Mouse (Mus musculus) cortical plate, adult 2 months (tissue): ENCODE results near the gene Mrpl16. TPM values are rescaled to one million over a fixed set of nuclear protein-coding genes. Genes with fewer than 3 reads are reported as not detected.

ENCODE experiments used
- H3K27ac ChIP-seq: fragments of 200-500 bp; 2 replicates; pipeline ENCODE4 v1.5.1; 2012; ENCODE audit warnings: low read length, control low read depth, inconsistent platforms; ENCODE audit not compliant: insufficient read depth
- H3K4me1 ChIP-seq: fragments of 200-500 bp; 2 replicates; pipeline ENCODE4 v1.6.1; 2011; ENCODE audit warnings: low read length; ENCODE audit not compliant: control insufficient read depth, insufficient read depth
- H3K4me3 ChIP-seq: fragments of 200-500 bp; 2 replicates; pipeline ENCODE4 v1.5.1; 2011; ENCODE audit warnings: mild to moderate bottlenecking, low read length, control low read depth; ENCODE audit not compliant: insufficient read depth
- CTCF ChIP-seq: fragments of 200-500 bp; IDR thresholded peaks from 2 replicates; pipeline ENCODE4 v1.5.1; 2011; ENCODE audit warnings: mild to moderate bottlenecking, control low read depth, low read length; ENCODE audit not compliant: insufficient read depth; ENCODE audit errors: extremely low read depth
- POLR2A ChIP-seq: fragments of 200-500 bp; IDR thresholded peaks from 2 replicates; pipeline ENCODE4 v1.6.1; 2011; ENCODE audit warnings: mild to moderate bottlenecking, low read length, control low read depth; ENCODE audit not compliant: insufficient read depth; ENCODE audit errors: extremely low read depth
- polyA plus RNA-seq: library from polyadenylated mRNA; depleted of rRNA; stranded (reverse); fragments of >200 nt; gene quantifications from 2 replicates; pipeline ENCODE4 v1.2.3, GENCODE M21; 2012

The Mrpl16 gene
- polyA plus RNA-seq, 1 experiment: 38.9 TPM

DNA sequence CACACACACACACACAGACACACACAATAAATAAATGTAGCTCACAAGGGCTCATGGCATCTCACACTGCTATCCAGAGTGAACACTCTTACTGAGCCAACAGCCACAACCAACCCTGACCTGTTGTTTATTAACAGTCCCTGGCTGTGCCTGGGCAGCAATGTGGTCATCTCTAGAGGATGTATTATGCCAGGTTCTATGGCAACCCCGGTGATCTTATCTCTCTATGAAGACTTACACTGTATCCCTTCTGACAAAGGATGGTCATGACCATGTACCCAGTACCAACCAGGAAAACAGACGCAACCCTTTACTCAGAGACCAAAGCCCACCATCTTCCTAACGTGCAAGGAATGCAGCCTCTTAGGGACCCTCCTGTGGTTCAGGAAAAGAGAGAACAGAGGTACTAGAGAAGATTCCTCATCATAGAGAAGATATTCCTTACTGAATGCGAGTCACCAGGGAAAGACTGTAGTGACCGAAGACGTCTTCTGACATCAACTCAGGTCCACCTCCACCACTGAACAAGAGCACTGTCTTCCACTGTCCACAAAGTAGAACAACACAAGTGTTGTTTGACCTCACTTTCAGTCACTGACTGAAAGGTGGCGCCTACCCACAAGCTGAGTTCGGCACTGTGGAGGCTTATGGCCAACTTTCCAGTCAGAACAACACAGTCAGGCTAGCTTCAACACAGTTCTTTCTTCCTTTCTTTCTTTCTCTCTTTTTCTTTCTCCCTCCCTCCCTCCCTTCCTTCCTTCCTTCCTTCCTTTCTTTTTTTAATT is 30.5 kb downstream of the Mrpl16 start:
- TF ChIP-seq CTCF: no peak
- no peak for TF ChIP-seq POLR2A
- H3K4me3 ChIP-seq: no peak overlapping the region
- H3K4me1 ChIP-seq: no peaks in the 10 kb centered on the region
- H3K27ac ChIP-seq: no peak overlapping the region

GRCm38 (mm10) chr19:11804423-11804822 is 34.2 kb downstream of the Mrpl16 start:
- Histone ChIP-seq H3K27ac (peak overlapping the region; percentile 59; the same call in 1 of the 2 replicates), H3K4me1 (no peaks in the 10 kb centered on the region), H3K4me3 (no peak overlapping the region)
- TF ChIP-seq POLR2A: no peak
- no peak for TF ChIP-seq CTCF

DNA sequence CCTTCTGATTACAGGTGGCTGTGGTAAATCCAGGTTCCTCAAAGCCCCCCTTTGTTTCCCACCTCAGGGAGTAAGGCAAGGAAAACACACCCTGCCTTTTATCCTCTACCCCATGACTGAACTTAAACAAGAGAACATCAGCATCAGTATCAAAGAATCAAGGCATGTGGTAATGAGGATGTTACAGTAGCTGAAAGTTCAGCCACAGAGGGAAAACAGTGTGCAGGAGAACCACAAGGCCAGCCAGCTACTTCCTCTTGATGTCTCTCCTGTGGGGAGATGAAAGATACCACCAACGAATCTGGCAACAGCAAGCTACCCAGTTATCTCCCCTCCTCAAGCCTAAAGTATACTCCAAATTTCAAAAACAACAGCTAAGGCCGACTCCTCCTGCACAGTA is 37.1 kb downstream of the Mrpl16 start:
- TF ChIP-seq CTCF (no peak), POLR2A (no peak)
- Histone ChIP-seq H3K4me1 (no peaks in the 10 kb centered on the region), H3K4me3 (no peak overlapping the region), H3K27ac (no peak overlapping the region)

DNA sequence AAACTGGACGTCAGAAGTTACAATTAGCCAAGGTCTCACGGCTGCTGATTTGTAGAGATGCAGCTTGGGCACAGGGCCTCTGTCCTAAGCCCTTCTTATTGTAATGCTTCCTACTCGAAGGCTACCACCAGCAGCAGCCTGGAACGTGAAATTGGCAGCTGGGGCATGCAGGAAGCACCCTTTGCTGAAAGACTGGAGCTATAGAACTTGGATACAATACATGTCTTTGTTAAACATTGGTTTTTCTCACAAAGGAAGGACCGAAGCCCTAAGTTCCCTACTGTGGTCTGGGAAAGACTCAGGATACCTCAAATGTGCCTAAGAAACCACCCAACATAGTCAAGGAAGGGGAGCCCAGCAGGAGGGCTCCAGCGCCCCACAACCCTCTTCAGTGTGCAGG is 37.6 kb downstream of the Mrpl16 start:
- TF ChIP-seq CTCF (no peak), POLR2A (no peak)
- Histone ChIP-seq H3K27ac (no peak overlapping the region), H3K4me3 (no peak overlapping the region), H3K4me1 (no peaks in the 10 kb centered on the region)

DNA sequence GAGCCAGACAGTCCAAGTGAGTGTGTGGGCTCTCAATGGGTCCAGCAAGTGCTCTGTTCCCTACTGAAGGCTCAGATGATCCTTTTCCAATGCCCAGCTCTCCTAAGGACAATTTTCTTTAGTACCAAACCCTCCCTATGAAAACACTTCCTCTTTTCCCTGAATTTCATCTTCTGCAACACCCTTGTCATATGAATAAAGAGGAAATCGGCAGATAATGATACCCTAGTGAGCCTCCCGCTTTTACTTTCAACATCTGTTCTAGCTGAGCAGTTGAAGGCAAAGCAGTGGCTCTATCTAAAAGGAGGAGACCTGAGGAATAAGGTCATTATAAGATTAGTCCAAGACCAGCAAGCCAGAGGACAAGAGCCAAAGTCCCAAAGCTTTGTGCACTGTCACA is 38.3 kb downstream of the Mrpl16 start:
- Histone ChIP-seq H3K4me1 (no peaks in the 10 kb centered on the region), H3K4me3 (no peak overlapping the region), H3K27ac (no peak overlapping the region)
- TF ChIP-seq POLR2A (no peak), CTCF (no peak)

GRCm38 (mm10) chr19:11810003-11810758 is 40.0 kb downstream of the Mrpl16 start:
- Histone ChIP-seq H3K27ac (peak overlapping the region; percentile 29; the same call in 1 of the 2 replicates), H3K4me3 (no peak overlapping the region), H3K4me1 (no peaks in the 10 kb centered on the region; the same call in 1 of the 2 replicates)
- TF ChIP-seq CTCF: no peak
- TF ChIP-seq POLR2A: no peak

GRCm38 (mm10) chr19:11810856-11811255 is 40.7 kb downstream of the Mrpl16 start:
- no peak for TF ChIP-seq CTCF
- no peak for TF ChIP-seq POLR2A
- no peak overlapping the region for H3K4me3 ChIP-seq
- peak overlapping the region; percentile 29; the same call in 1 of the 2 replicates for H3K27ac ChIP-seq
- H3K4me1 ChIP-seq: no peaks in the 10 kb centered on the region; the same call in 1 of the 2 replicates

DNA sequence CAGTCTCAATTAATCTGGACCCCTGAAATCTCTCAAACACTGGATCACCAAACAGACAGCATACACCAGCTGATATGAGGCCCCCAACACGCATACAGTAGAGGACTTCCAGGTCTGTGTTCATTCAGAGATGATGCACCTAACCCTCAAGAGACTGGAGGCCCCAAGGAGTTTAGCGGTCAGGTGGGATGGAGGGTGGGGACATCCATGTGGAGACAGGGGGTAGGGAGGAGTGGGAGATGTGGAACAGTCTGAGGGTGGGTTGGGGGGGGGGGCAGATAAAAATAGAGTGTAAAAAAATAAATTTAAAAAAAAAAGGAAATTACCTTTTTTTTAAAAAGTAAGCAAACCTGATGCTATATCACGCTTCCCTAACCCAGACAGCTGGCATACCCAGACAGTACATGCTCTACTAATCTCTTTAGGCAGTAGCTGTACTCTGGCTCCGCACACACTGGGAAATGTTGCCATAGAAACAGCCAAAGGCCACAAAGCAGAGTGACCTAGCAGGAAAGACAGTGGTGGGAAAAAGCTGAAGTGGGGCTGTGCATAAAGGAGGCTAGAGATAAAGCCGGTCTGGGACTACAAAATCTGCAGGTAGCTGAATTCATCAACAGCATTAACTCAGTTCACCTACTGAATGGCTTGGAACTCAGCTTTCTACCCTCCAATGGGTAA is 41.6 kb downstream of the Mrpl16 start:
- TF ChIP-seq CTCF (no peak), POLR2A (no peak)
- Histone ChIP-seq H3K27ac (no peak overlapping the region), H3K4me1 (no peaks in the 10 kb centered on the region; the same call in 1 of the 2 replicates)

DNA sequence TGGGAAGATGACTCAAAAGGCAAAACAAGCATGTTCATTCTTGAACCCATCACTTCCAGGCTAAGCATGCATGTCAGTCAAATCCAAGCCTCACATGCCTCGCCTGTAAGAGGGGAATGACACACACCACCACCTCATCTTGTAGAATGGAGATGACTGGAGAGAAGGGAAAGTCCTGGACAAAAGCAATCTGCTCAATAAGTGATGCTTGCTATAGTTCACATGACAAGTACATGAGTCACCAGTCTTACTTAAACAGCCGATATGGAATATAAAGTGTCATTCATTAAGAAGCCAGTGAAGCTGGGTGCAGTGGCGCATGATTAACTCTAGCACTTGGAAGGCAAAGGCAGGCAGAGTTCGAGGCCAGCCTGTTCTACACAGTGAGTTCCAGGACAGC is 42.9 kb downstream of the Mrpl16 start:
- no peak for TF ChIP-seq POLR2A
- no peak for TF ChIP-seq CTCF
- H3K27ac ChIP-seq: no peak overlapping the region
- no peak overlapping the region for H3K4me3 ChIP-seq

More for the DNA sequence above, 41.6 kb downstream of the Mrpl16 start:
- H3K4me3 ChIP-seq: no peak overlapping the region

GRCm38 (mm10) chr19:11813649-11814048 is 43.5 kb downstream of the Mrpl16 start:
- peaks cover 2% of the 10 kb centered on the region; the same call in 1 of the 2 replicates for H3K4me1 ChIP-seq
- H3K27ac ChIP-seq: peak overlapping the region; percentile 65; the same call in 1 of the 2 replicates
- no peak overlapping the region for H3K4me3 ChIP-seq
- TF ChIP-seq CTCF (no peak), POLR2A (no peak)

More for the DNA sequence above, 42.9 kb downstream of the Mrpl16 start:
- peaks cover 2% of the 10 kb centered on the region; the same call in 1 of the 2 replicates for H3K4me1 ChIP-seq
